Mouse (Mus musculus): ENCODE measurements around the gene Gm20671. TPM values are rescaled to one million over a fixed set of nuclear protein-coding genes. Genes with fewer than 3 reads are reported as not detected.

Gm20671 gene
- polyA plus RNA-seq, 1 experiment from 2014 or later, result not detected

- H3K9ac ChIP-seq (ENCODE audit: low read depth, low read length), result peak overlapping the region; percentile 82
- H3K27me3 ChIP-seq (replicated peaks; ENCODE audit: control insufficient read depth, insufficient read depth, low read length), result no peaks in the 10 kb centered on the region
- ATAC-seq, result peak; percentile 99
- H3K4me3 ChIP-seq (ENCODE audit: low read length), result peak overlapping the region; percentile 80
- H3K27ac ChIP-seq (ENCODE audit: low read depth, low read length), result peak overlapping the region; percentile 90
- under 1% methylated on average over 55 of the region's 55 CpGs for WGBS
- no peaks in the 10 kb centered on the region for H3K9me3 ChIP-seq (ENCODE audit: control insufficient read depth, low read length)
- H3K4me1 ChIP-seq (ENCODE audit: control insufficient read depth, insufficient read depth, low read depth, low read length), result peaks cover 8% of the 10 kb centered on the region
- no peaks in the 10 kb centered on the region for H3K36me3 ChIP-seq (ENCODE audit: control insufficient read depth, insufficient read depth, low read length)
- peak overlapping the region; percentile 78 for H3K4me2 ChIP-seq (ENCODE audit: low read length)
These were observed 113.0 kb downstream of the Gm20671 start for GRCm38 (mm10) chr5:32713703-32714467.

DNA sequence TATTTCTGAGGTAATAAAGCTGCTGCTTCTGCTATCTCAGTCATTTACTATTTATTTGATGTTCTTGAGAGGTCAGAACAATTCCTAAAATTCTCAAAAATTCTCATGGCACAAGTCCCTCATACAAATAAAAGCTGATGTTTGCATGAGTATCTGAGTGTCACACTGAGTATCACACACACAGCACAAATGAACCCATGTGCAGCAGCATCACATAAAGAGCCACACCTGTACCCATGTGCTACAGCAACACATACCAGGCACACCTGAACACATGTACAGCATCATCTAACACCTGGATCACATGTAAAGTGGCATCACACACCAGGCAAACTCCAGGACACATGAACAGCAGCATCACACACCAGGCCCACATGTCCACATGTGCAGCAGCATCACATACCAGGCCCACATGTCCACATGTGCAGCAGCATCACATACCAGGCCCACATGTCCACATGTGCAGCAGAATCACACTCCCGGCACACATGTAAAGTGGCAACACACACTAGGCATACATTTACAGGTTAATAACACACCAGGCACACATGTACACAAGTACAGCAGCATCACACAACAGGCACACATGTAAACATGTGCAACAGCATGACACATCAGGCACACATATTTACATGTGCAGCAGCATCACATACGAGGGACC lies 113.7 kb downstream of the Gm20671 start:
- H3K9ac ChIP-seq (ENCODE audit: low read depth, low read length), result peak overlapping the region; percentile 82
- H3K36me3 ChIP-seq (ENCODE audit: control insufficient read depth, insufficient read depth, low read length), result no peaks in the 10 kb centered on the region
- no peaks in the 10 kb centered on the region for H3K27me3 ChIP-seq (replicated peaks; ENCODE audit: control insufficient read depth, insufficient read depth, low read length)
- ATAC-seq, result peak; percentile 9
- H3K4me1 ChIP-seq (ENCODE audit: control insufficient read depth, insufficient read depth, low read depth, low read length), result peaks cover 8% of the 10 kb centered on the region
- peak overlapping the region; percentile 90 for H3K27ac ChIP-seq (ENCODE audit: low read depth, low read length)
- peak overlapping the region; percentile 80 for H3K4me3 ChIP-seq (ENCODE audit: low read length)
- peak overlapping the region; percentile 78 for H3K4me2 ChIP-seq (ENCODE audit: low read length)
- WGBS, result 16% methylated on average over 2 of the region's 2 CpGs
- H3K9me3 ChIP-seq (ENCODE audit: control insufficient read depth, low read length), result no peaks in the 10 kb centered on the region

DNA sequence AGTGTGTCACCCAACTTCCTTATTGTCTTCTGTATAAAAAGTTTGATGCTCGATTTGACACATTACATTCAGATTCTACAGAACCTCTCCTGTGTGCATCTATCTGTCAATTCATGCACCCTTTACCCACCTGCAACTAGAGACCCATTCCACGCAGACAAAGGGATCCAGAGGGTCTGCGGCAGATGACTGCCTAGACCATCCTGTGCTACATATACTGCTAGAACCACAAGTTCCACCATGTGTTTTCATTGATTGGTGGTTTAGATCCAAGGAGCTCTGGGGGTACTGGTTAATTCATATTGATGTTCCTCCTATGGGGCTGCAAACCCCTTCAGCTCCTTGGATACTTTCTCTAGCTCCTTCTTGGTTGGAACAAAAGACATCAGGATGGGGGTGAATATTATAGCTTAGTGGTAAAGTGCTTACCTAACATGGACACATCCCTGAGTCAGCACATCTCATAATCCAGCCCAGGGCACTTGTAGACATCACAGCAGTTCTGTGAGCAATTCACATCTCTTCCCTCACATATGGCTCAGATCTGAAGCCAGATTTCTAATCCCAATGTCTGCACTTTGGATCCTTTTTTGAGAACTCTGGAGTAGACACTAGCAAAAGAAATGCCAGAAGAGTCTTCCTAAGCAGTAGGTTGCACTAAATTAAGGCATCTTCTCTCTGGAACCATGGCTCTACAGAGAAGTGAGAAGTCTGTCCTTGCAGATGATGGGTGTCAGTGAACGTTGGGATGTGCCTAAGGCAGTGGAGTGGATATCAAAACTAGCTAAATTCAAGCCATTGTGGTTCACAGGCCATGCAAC lies 114.5 kb downstream of the Gm20671 start:
- no peak for ATAC-seq
- H3K9ac ChIP-seq (ENCODE audit: low read depth, low read length), result no peak overlapping the region
- peaks cover 8% of the 10 kb centered on the region for H3K4me1 ChIP-seq (ENCODE audit: control insufficient read depth, insufficient read depth, low read depth, low read length)
- H3K9me3 ChIP-seq (ENCODE audit: control insufficient read depth, low read length), result no peaks in the 10 kb centered on the region
- WGBS, result 68% methylated on average over 4 of the region's 4 CpGs
- no peaks in the 10 kb centered on the region for H3K27me3 ChIP-seq (replicated peaks; ENCODE audit: control insufficient read depth, insufficient read depth, low read length)
- peak overlapping the region; percentile 78 for H3K4me2 ChIP-seq (ENCODE audit: low read length)
- no peak overlapping the region for H3K27ac ChIP-seq (ENCODE audit: low read depth, low read length)
- no peaks in the 10 kb centered on the region for H3K36me3 ChIP-seq (ENCODE audit: control insufficient read depth, insufficient read depth, low read length)
- H3K4me3 ChIP-seq (ENCODE audit: low read length), result peak overlapping the region; percentile 80; the same call in 1 of the 2 replicates

DNA sequence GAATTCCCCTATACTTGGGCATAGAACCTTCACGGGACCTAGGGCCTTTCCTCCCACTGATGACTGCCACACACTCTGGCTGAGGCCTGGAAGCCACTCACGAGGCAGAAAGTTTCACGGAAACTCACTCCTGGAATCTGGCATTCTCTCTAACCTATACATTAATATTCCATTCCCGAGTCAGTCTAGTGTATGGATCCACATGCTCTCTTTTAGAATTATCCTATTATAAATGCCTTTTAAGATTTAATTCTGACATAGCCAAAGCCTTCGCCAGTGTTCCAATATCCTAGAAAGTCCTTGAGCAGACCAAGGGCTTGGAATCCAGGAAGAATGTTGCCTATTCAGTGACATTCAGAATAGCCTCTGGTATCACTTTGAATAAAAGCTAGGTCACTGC lies 115.4 kb downstream of the Gm20671 start:
- no peak overlapping the region for H3K27ac ChIP-seq (ENCODE audit: low read depth, low read length)
- no peak overlapping the region for H3K4me2 ChIP-seq (ENCODE audit: low read length)
- WGBS, result 75% methylated on average over 5 of the region's 5 CpGs
- H3K4me3 ChIP-seq (ENCODE audit: low read length), result no peak overlapping the region
- no peak for ATAC-seq
- no peaks in the 10 kb centered on the region for H3K9me3 ChIP-seq (ENCODE audit: control insufficient read depth, low read length)
- H3K4me1 ChIP-seq (ENCODE audit: control insufficient read depth, insufficient read depth, low read depth, low read length), result peaks cover 8% of the 10 kb centered on the region
- H3K9ac ChIP-seq (ENCODE audit: low read depth, low read length), result no peak overlapping the region
- no peaks in the 10 kb centered on the region for H3K36me3 ChIP-seq (ENCODE audit: control insufficient read depth, insufficient read depth, low read length)
- no peaks in the 10 kb centered on the region for H3K27me3 ChIP-seq (replicated peaks; ENCODE audit: control insufficient read depth, insufficient read depth, low read length)

- no peak for ATAC-seq
- WGBS, result 79% methylated on average over 2 of the region's 2 CpGs
- H3K9ac ChIP-seq (ENCODE audit: low read depth, low read length), result no peak overlapping the region
These were observed 120.6 kb downstream of the Gm20671 start for GRCm38 (mm10) chr5:32706226-32706780.

GRCm38 (mm10) chr5:32697208-32697867 lies 129.6 kb downstream of the Gm20671 start:
- Histone ChIP-seq H3K4me3 (ENCODE audit: low read length) (no peak overlapping the region), H3K4me1 (ENCODE audit: control insufficient read depth, insufficient read depth, low read depth, low read length) (no peaks in the 10 kb centered on the region), H3K9me3 (ENCODE audit: control insufficient read depth, low read length) (no peaks in the 10 kb centered on the region), H3K9ac (ENCODE audit: low read depth, low read length) (no peak overlapping the region), H3K36me3 (ENCODE audit: control insufficient read depth, insufficient read depth, low read length) (no peaks in the 10 kb centered on the region), H3K27me3 (replicated peaks; ENCODE audit: control insufficient read depth, insufficient read depth, low read length) (no peaks in the 10 kb centered on the region), H3K4me2 (ENCODE audit: low read length) (no peak overlapping the region), H3K27ac (ENCODE audit: low read depth, low read length) (no peak overlapping the region)
- ATAC-seq, result no peak
- 79% methylated on average over 5 of the region's 5 CpGs for WGBS

More at GRCm38 (mm10) chr5:32706226-32706780, 120.6 kb downstream of the Gm20671 start:
- no peak overlapping the region for H3K4me2 ChIP-seq (ENCODE audit: low read length)
- no peak overlapping the region for H3K4me3 ChIP-seq (ENCODE audit: low read length)
- no peak overlapping the region for H3K27ac ChIP-seq (ENCODE audit: low read depth, low read length)
- H3K9me3 ChIP-seq (ENCODE audit: control insufficient read depth, low read length), result no peaks in the 10 kb centered on the region
- no peaks in the 10 kb centered on the region for H3K27me3 ChIP-seq (replicated peaks; ENCODE audit: control insufficient read depth, insufficient read depth, low read length)
- H3K36me3 ChIP-seq (ENCODE audit: control insufficient read depth, insufficient read depth, low read length), result no peaks in the 10 kb centered on the region
- no peaks in the 10 kb centered on the region for H3K4me1 ChIP-seq (ENCODE audit: control insufficient read depth, insufficient read depth, low read depth, low read length)

- no peak overlapping the region for H3K27ac ChIP-seq (ENCODE audit: low read depth, low read length)
- no peaks in the 10 kb centered on the region for H3K9me3 ChIP-seq (ENCODE audit: control insufficient read depth, low read length)
- H3K27me3 ChIP-seq (replicated peaks; ENCODE audit: control insufficient read depth, insufficient read depth, low read length), result no peaks in the 10 kb centered on the region
- no peaks in the 10 kb centered on the region for H3K36me3 ChIP-seq (ENCODE audit: control insufficient read depth, insufficient read depth, low read length)
- no peak overlapping the region for H3K4me2 ChIP-seq (ENCODE audit: low read length)
- H3K4me1 ChIP-seq (ENCODE audit: control insufficient read depth, insufficient read depth, low read depth, low read length), result no peaks in the 10 kb centered on the region
- no peak overlapping the region for H3K9ac ChIP-seq (ENCODE audit: low read depth, low read length)
- no peak overlapping the region for H3K4me3 ChIP-seq (ENCODE audit: low read length)
- WGBS, result 64% methylated on average over 2 of the region's 2 CpGs
- ATAC-seq, result no peak
These were observed 133.5 kb downstream of the Gm20671 start for GRCm38 (mm10) chr5:32693411-32693810.
